Mouse (Mus musculus) testis, adult 2 months (tissue): Measurements from ENCODE around the gene Gm42674. TPM values are rescaled to one million over a fixed set of nuclear protein-coding genes. Genes with fewer than 3 reads are reported as not detected.

ENCODE experiments used
- H3K27ac ChIP-seq: fragments of 200-500 bp; 2 replicates; pipeline ENCODE4 v1.5.1; 2012; ENCODE audit warnings: low read depth, low read length; ENCODE audit not compliant: control insufficient read depth, insufficient read depth
- H3K27me3 ChIP-seq: fragments of 200-500 bp; 2 replicates; pipeline ENCODE4 v1.6.1; 2012; ENCODE audit warnings: mild to moderate bottlenecking, low read length, moderate library complexity; ENCODE audit not compliant: control insufficient read depth, insufficient read depth
- H3K36me3 ChIP-seq: fragments of 200-500 bp; 2 replicates; pipeline ENCODE4 v1.6.1; 2012; ENCODE audit warnings: mild to moderate bottlenecking, low read length; ENCODE audit not compliant: control insufficient read depth, insufficient read depth
- H3K4me1 ChIP-seq: fragments of 200-500 bp; 2 replicates; pipeline ENCODE4 v1.6.1; 2012; ENCODE audit warnings: low read length; ENCODE audit not compliant: control insufficient read depth, insufficient read depth
- H3K4me3 ChIP-seq: fragments of 200-500 bp; 2 replicates; pipeline ENCODE4 v1.5.1; 2012; ENCODE audit warnings: low read depth, mild to moderate bottlenecking, low read length, moderate library complexity, mixed read lengths; ENCODE audit not compliant: control insufficient read depth
- CTCF ChIP-seq: fragments of 200-500 bp; IDR thresholded peaks from 2 replicates; pipeline ENCODE4 v1.5.1; 2012; ENCODE audit warnings: low read depth, mild to moderate bottlenecking, inconsistent platforms, low read length, moderate library complexity; ENCODE audit not compliant: control insufficient read depth, insufficient read depth, insufficient replicate concordance
- POLR2A ChIP-seq: fragments of 200-500 bp; IDR thresholded peaks from 2 replicates; pipeline ENCODE4 v1.6.1; 2012; ENCODE audit warnings: low read depth, mild to moderate bottlenecking, inconsistent platforms, low read length, moderate library complexity; ENCODE audit not compliant: control insufficient read depth
- polyA plus RNA-seq: library from polyadenylated mRNA; depleted of rRNA; stranded (reverse); fragments of >200 nt; gene quantifications from 2 replicates; pipeline ENCODE4 v1.2.3, GENCODE M21; 2012

The Gm42674 gene
- polyA plus RNA-seq, 1 experiment: not detected

DNA sequence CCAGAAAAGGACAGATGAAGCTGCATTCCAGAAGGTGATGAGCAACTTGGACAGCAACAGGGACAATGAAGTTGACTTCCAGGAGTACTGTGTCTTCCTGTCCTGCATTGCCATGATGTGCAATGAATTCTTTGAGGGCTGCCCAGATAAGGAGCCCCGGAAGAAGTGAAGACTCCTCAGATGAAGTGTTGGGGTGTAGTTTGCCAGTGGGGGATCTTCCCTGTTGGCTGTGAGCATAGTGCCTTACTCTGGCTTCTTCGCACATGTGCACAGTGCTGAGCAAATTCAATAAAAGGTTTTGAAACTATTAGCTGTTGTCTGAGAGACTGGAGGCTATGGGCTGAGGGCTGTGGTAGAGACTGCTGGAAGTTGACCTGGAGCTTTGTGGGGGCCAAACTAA is 4.0 kb downstream of the Gm42674 start:
- TF ChIP-seq POLR2A: no peak
- no peak for TF ChIP-seq CTCF
- no peak overlapping the region for H3K27ac ChIP-seq
- H3K27me3 ChIP-seq: no peaks in the 10 kb centered on the region

DNA sequence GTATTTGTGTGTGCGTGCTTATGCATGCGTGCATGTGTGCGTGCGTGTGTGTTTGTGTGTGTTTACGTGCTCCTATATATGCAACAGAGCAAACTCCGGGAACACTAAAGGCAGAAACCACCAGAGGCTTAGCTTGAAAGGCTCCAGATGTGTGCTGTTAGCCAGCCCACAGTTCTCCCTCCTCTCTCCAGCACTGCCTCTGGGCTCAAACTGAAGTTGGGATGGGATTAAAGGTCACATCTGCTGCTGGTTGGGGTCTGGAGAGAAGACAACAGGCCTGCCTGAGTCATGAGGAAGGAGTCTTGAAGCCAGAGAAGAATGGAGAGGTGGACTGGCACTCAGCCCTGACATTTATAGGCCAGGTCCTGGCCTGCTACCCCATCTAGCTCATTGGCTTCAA is 4.5 kb downstream of the Gm42674 start:
- Histone ChIP-seq H3K4me3 (no peak overlapping the region), H3K36me3 (no peaks in the 10 kb centered on the region), H3K27me3 (no peaks in the 10 kb centered on the region), H3K4me1 (no peaks in the 10 kb centered on the region; the same call in 1 of the 2 replicates), H3K27ac (no peak overlapping the region)
- no peak for TF ChIP-seq POLR2A
- TF ChIP-seq CTCF: no peak

More for the DNA sequence above, 4.0 kb downstream of the Gm42674 start:
- H3K4me1 ChIP-seq: no peaks in the 10 kb centered on the region; the same call in 1 of the 2 replicates
- H3K36me3 ChIP-seq: no peaks in the 10 kb centered on the region
- no peak overlapping the region for H3K4me3 ChIP-seq

DNA sequence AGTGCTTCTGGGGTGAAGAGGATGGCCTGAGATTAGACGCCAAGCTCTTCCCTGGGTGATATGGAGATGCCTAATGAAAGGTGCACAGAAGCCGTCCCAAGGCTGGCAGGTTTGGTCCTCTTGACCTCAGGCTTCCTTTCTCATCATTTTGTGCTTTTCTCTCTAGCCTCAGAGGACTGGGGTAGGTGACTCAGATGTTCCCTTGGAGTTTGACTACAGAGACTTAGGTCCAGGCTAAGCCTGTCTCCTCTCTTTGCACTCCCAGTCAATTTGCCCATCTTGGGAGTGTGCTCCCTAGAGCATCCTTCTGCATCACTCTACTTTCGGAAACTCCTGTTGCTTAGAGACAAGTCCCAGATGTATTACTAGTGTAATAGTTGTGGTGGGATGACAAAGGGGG is 5.7 kb downstream of the Gm42674 start:
- no peak for TF ChIP-seq CTCF
- no peak for TF ChIP-seq POLR2A
- Histone ChIP-seq H3K4me3 (no peak overlapping the region), H3K27me3 (no peaks in the 10 kb centered on the region), H3K4me1 (no peaks in the 10 kb centered on the region; the same call in 1 of the 2 replicates), H3K36me3 (no peaks in the 10 kb centered on the region), H3K27ac (no peak overlapping the region)

DNA sequence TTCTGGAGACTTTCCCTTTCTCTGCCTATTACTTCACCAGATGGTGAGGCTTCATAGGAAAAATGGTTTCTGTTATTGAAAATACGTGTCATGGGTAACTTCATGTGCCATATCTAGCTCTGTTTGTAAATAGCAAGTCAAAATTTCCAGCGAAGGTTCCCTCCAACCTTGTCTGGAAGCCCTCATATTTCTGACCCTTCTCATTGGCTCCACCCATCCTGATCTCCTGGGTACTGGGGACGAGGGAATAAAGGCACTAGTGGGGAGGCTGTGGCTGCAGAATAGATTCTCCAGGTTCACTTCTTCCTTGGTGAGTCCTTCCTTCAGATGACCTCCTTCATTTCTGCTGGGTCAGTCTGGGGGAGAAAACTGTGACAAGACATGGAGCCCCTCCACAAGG is 6.5 kb downstream of the Gm42674 start, which contains the start of gene S100a5:
Gene S100a5, plus strand, starts transcription at position 301 of the 400 bp plus-strand sequence.
- no peaks in the 10 kb centered on the region for H3K36me3 ChIP-seq
- TF ChIP-seq CTCF (no peak), POLR2A (no peak)
- peaks cover 2% of the 10 kb centered on the region for H3K4me1 ChIP-seq
- H3K27me3 ChIP-seq: no peaks in the 10 kb centered on the region
- no peak within 1 kb of the TSS for H3K27ac ChIP-seq
- H3K4me3 ChIP-seq: no peak within 1 kb of the TSS

DNA sequence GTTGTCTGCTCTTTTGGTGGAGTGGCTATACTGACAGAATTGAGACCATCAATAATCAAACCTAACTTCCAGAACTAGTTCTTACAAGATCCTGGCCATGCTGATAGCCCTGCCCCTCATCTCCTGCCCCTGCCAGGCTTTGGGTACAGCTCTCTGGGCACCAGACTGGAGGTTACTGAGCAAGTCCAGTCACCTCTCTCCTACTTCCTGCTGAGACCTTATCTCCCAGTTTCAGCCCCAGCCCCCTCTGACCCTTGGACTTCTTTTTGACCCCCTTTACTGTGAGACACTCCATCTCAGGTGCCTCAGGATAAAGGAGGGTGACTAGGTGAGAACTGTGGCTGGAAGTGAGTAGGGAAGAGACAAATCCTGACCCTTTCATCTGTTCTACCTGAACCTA is 7.4 kb downstream of the Gm42674 start:
- no peaks in the 10 kb centered on the region for H3K36me3 ChIP-seq
- H3K27me3 ChIP-seq: no peaks in the 10 kb centered on the region
- H3K27ac ChIP-seq: no peak overlapping the region
- H3K4me1 ChIP-seq: peaks cover 3% of the 10 kb centered on the region
- no peak overlapping the region for H3K4me3 ChIP-seq
- TF ChIP-seq POLR2A (no peak), CTCF (no peak)

DNA sequence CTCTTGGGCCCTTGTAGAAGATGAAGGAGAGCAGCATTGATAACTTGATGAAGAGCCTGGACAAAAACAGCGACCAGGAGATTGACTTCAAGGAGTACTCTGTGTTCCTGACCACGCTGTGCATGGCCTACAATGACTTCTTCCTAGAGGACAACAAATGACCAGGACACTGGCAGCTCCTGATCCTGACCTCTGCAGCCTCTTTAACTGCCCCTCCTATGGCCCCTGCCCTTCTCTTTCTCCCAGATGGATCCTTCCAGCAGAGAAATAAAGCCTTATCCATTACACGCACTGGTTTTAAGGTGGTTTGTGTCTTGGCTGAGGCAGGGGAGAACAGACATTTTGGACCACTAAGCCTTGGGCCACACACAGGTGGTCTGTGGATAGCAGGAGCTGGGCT is 9.8 kb downstream of the Gm42674 start:
- Histone ChIP-seq H3K4me1 (peaks cover 3% of the 10 kb centered on the region), H3K4me3 (no peak overlapping the region), H3K36me3 (no peaks in the 10 kb centered on the region), H3K27ac (no peak overlapping the region), H3K27me3 (no peaks in the 10 kb centered on the region)
- TF ChIP-seq CTCF (no peak), POLR2A (no peak)

DNA sequence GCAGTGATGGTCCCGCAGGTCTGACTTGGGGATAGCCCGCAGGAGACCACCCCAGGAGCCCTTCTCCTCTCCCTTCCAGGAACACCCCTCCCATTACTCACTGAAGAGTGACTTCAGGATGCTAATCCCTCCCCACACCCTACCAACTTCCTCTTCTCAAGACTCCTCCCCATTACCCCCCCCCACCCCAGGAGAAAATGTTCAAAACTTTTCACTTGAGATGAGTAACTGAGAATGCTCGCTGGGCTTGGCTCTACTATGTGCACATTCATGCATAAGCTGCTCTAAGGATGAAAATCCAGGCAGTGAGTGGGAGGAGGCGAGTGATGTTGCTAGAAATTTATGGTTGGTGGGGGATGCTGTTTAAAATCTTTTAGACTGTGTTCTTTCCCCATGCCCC is 10.4 kb downstream of the Gm42674 start:
- no peak overlapping the region for H3K4me3 ChIP-seq
- peaks cover 3% of the 10 kb centered on the region for H3K4me1 ChIP-seq
- H3K27ac ChIP-seq: no peak overlapping the region
- H3K27me3 ChIP-seq: no peaks in the 10 kb centered on the region
- TF ChIP-seq POLR2A (no peak), CTCF (no peak)
- no peaks in the 10 kb centered on the region for H3K36me3 ChIP-seq

DNA sequence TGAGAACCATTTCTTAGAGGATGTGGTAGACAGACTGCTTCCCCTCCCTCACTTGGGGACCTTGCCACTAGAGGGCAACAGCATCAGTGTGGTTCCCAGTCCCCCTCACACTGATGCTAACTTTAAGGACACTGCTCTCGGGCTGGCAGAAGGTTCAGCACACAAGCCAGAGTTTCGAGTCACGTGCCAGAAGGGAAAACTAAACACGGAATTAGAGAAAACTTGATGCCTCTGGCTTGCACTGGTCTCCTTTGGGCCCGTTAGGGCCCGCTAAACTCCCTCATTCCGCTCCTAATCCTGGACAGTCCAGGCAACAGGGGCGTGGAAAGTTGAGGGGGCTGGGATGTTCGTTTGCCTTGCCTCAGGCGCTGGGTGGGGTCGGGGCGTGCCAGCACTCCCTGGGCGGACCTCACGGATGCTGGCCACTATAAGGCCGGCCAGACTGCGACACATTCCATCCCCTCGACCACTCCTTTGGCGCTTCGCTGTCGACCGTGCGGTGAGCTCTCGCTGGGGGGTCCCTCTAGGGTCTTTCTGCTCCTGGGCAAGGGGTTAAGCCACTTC is 11.1 kb downstream of the Gm42674 start, which contains the start of gene S100a6:
Gene S100a6, plus strand, starts transcription at position 155 of the 564 bp plus-strand sequence.
- Histone ChIP-seq H3K36me3 (no peaks in the 10 kb centered on the region), H3K27me3 (no peaks in the 10 kb centered on the region), H3K4me3 (peak within 1 kb of the TSS; percentile 50), H3K27ac (0 out of 2 replicates have a peak within 1 kb of the TSS, but pooled peaks have one; percentile 0), H3K4me1 (peaks cover 3% of the 10 kb centered on the region)
- TF ChIP-seq POLR2A (no peak), CTCF (peak; percentile 55; the same call in 1 of the 2 replicates)
